Comparison of ENCODE assay signal across 8 mouse cellular contexts in genomic region chr4:104366894-104367740, GRCm38 (mm10).
DNase-seq lines count a peak whose midpoint lies in the region; ATAC-seq and TF ChIP-seq lines count a peak whose summit lies in the region.

No protein-coding gene starts in this region.

- WGBS in embryonic facial prominence, embryonic 10.5 days, result under 1% methylated on average over 92 of the region's 94 CpGs
- WGBS in heart, embryonic 11.5 days (ENCODE audit: insufficient replicate concordance), result under 1% methylated on average over 50 of the region's 94 CpGs
- under 1% methylated on average over 54 of the region's 94 CpGs for WGBS in kidney, embryonic 16.5 days
- WGBS in limb, embryonic 14.5 days, result 1% methylated on average over 48 of the region's 94 CpGs
- under 1% methylated on average over 59 of the region's 94 CpGs for WGBS in neural tube, embryonic 11.5 days

- no peaks in the 10 kb centered on the region for H3K4me1 ChIP-seq in erythroblast, embryonic 14.5 days (ENCODE audit: control insufficient read depth)
- H3K4me1 ChIP-seq in embryonic facial prominence, embryonic 10.5 days, result peaks cover 35% of the 10 kb centered on the region
- 0 out of 2 replicates have a peak, but pooled peaks cover 3% of the 10 kb centered on the region for H3K4me1 ChIP-seq in heart, embryonic 11.5 days (ENCODE audit: control insufficient read depth, insufficient read depth, low read length)
- H3K4me1 ChIP-seq in kidney, embryonic 16.5 days (ENCODE audit: insufficient read depth, low read length), result peaks cover 4% of the 10 kb centered on the region; the same call in 1 of the 2 replicates
- H3K4me1 ChIP-seq in limb, embryonic 14.5 days (ENCODE audit: control insufficient read depth, insufficient read depth, low read length), result peaks cover 5% of the 10 kb centered on the region
- H3K4me1 ChIP-seq in neural tube, embryonic 11.5 days (ENCODE audit: control insufficient read depth, insufficient read depth, low read length), result 0 out of 2 replicates have a peak, but pooled peaks cover 3% of the 10 kb centered on the region

- H3K9ac ChIP-seq in heart, embryonic 11.5 days (ENCODE audit: low read depth, low read length), result peak overlapping the region; percentile 57
- H3K9ac ChIP-seq in kidney, embryonic 16.5 days (replicated peaks; ENCODE audit: low read length), result peak overlapping the region; percentile 67
- H3K9ac ChIP-seq in limb, embryonic 14.5 days (ENCODE audit: low read depth, low read length, severe bottlenecking), result peak overlapping the region; percentile 61
- peak overlapping the region; percentile 77 for H3K9ac ChIP-seq in neural tube, embryonic 11.5 days (ENCODE audit: low read length)

- ATAC-seq in erythroblast, adult 5-6 weeks (replicated peaks; ENCODE audit: low FRiP score, poor library complexity, severe bottlenecking), result no peak
- peak; percentile 72 for ATAC-seq in heart, embryonic 11.5 days (replicated peaks; ENCODE audit: insufficient number of reproducible peaks, low FRiP score, low TSS enrichment)
- ATAC-seq in kidney, embryonic 16.5 days (ENCODE audit: low FRiP score, low TSS enrichment), result peak; percentile 90
- ATAC-seq in limb, embryonic 14.5 days (ENCODE audit: low FRiP score, low read depth), result peak; percentile 89
- peak; percentile 79 for ATAC-seq in neural tube, embryonic 11.5 days (ENCODE audit: insufficient read depth, low FRiP score, low TSS enrichment)

- peak overlapping the region; percentile 38 for H3K4me3 ChIP-seq in erythroblast, embryonic 14.5 days (replicated peaks)
- peak overlapping the region; percentile 79 for H3K4me3 ChIP-seq in embryonic facial prominence, embryonic 10.5 days
- peak overlapping the region; percentile 71 for H3K4me3 ChIP-seq in heart, embryonic 11.5 days (ENCODE audit: low read depth, low read length)
- peak overlapping the region; percentile 65 for H3K4me3 ChIP-seq in kidney, embryonic 16.5 days (ENCODE audit: low read length)
- H3K4me3 ChIP-seq in limb, embryonic 14.5 days (replicated peaks; ENCODE audit: low read length), result peak overlapping the region; percentile 65
- peak overlapping the region; percentile 75 for H3K4me3 ChIP-seq in neural tube, embryonic 11.5 days (ENCODE audit: low read depth, low read length)

- no peaks in the 10 kb centered on the region for H3K36me3 ChIP-seq in erythroblast, embryonic 14.5 days (ENCODE audit: control insufficient read depth)
- no peaks in the 10 kb centered on the region for H3K36me3 ChIP-seq in embryonic facial prominence, embryonic 10.5 days (replicated peaks)
- H3K36me3 ChIP-seq in heart, embryonic 11.5 days (ENCODE audit: control insufficient read depth, insufficient read depth, low read length), result no peaks in the 10 kb centered on the region
- H3K36me3 ChIP-seq in kidney, embryonic 16.5 days (ENCODE audit: insufficient read depth, low read length), result no peaks in the 10 kb centered on the region
- no peaks in the 10 kb centered on the region for H3K36me3 ChIP-seq in limb, embryonic 14.5 days (ENCODE audit: control insufficient read depth, insufficient read depth, low read length)
- no peaks in the 10 kb centered on the region for H3K36me3 ChIP-seq in neural tube, embryonic 11.5 days (ENCODE audit: control insufficient read depth, insufficient read depth, low read length)

- H3K27ac ChIP-seq in embryonic facial prominence, embryonic 10.5 days (replicated peaks), result peak overlapping the region; percentile 78
- no peak overlapping the region for H3K27ac ChIP-seq in heart, embryonic 11.5 days (ENCODE audit: low read depth, low read length)
- H3K27ac ChIP-seq in kidney, embryonic 16.5 days (ENCODE audit: low read length), result peak overlapping the region; percentile 55; the same call in 1 of the 2 replicates
- peak overlapping the region; percentile 33; the same call in 1 of the 2 replicates for H3K27ac ChIP-seq in limb, embryonic 14.5 days (replicated peaks; ENCODE audit: low read depth, low read length)
- H3K27ac ChIP-seq in neural tube, embryonic 11.5 days (ENCODE audit: low read depth, low read length), result peak overlapping the region; percentile 56; the same call in 1 of the 2 replicates

- peak; percentile 81 for DNase-seq in embryonic facial prominence, embryonic 10.5 days (ENCODE audit: low spot score)
- peak; percentile 67 for DNase-seq in limb, embryonic 14.5 days (ENCODE audit: low spot score)
- DNase-seq in neural tube, embryonic 11.5 days (ENCODE audit: low spot score), result peak; percentile 83
- DNase-seq in urinary bladder, postnatal 25 days (ENCODE audit: low spot score), result peak; percentile 53

- no peak for TF ChIP-seq POLR2A in limb, embryonic 14.5 days (IDR thresholded peaks at IDR 0.05; ENCODE audit: borderline replicate concordance, extremely low read depth, insufficient read depth, insufficient read length)

- H3K9me3 ChIP-seq in erythroblast, embryonic 14.5 days (ENCODE audit: control insufficient read depth, low read length), result no peaks in the 10 kb centered on the region; the same call in 1 of the 2 replicates
- no peaks in the 10 kb centered on the region for H3K9me3 ChIP-seq in embryonic facial prominence, embryonic 10.5 days
- no peaks in the 10 kb centered on the region for H3K9me3 ChIP-seq in heart, embryonic 11.5 days (replicated peaks; ENCODE audit: control insufficient read depth, low read length)
- H3K9me3 ChIP-seq in kidney, embryonic 16.5 days (ENCODE audit: low read length), result no peaks in the 10 kb centered on the region
- H3K9me3 ChIP-seq in limb, embryonic 14.5 days (ENCODE audit: control insufficient read depth, low read length), result no peaks in the 10 kb centered on the region
- H3K9me3 ChIP-seq in neural tube, embryonic 11.5 days (ENCODE audit: control insufficient read depth, low read length), result no peaks in the 10 kb centered on the region

- peaks cover 48% of the 10 kb centered on the region for H3K27me3 ChIP-seq in erythroblast, embryonic 14.5 days (ENCODE audit: control insufficient read depth)
- peaks cover 79% of the 10 kb centered on the region for H3K27me3 ChIP-seq in embryonic facial prominence, embryonic 10.5 days (replicated peaks; ENCODE audit: low read depth, poor library complexity, severe bottlenecking)
- peaks cover 58% of the 10 kb centered on the region for H3K27me3 ChIP-seq in heart, embryonic 11.5 days (ENCODE audit: control insufficient read depth, insufficient read depth, low read length)
- H3K27me3 ChIP-seq in kidney, embryonic 16.5 days (ENCODE audit: insufficient read depth, low read length), result peaks cover 58% of the 10 kb centered on the region
- peaks cover 29% of the 10 kb centered on the region for H3K27me3 ChIP-seq in limb, embryonic 14.5 days (ENCODE audit: control insufficient read depth, insufficient read depth, low read length)
- H3K27me3 ChIP-seq in neural tube, embryonic 11.5 days (ENCODE audit: control insufficient read depth, insufficient read depth, low read length), result peaks cover 21% of the 10 kb centered on the region

- H3K4me2 ChIP-seq in heart, embryonic 11.5 days, result peak overlapping the region; percentile 98
- H3K4me2 ChIP-seq in kidney, embryonic 16.5 days (replicated peaks; ENCODE audit: low read depth, low read length), result peak overlapping the region; percentile 96
- peak overlapping the region; percentile 96 for H3K4me2 ChIP-seq in limb, embryonic 14.5 days (replicated peaks; ENCODE audit: low read depth, low read length, severe bottlenecking)
- H3K4me2 ChIP-seq in neural tube, embryonic 11.5 days (ENCODE audit: low read depth), result peak overlapping the region; percentile 93
